Mouse (Mus musculus) neural tube, embryonic 15.5 days (tissue): ENCODE data around the gene Sf3b1. TPM values are rescaled to one million over a fixed set of nuclear protein-coding genes. Genes with fewer than 3 reads are reported as not detected.

ENCODE experiments used
- polyA plus RNA-seq: library from polyadenylated mRNA; unstranded; fragments of >200 nt; fragmentation: Nextera tagmentation; extraction: Ambion mirVana; gene quantifications from 2 replicates; pipeline ENCODE4 v1.2.1, GENCODE M21; 2015

The Sf3b1 gene
- polyA plus RNA-seq, 1 experiment from 2014 or later, result 258 TPM

Other genes with a start within 250 kb of the Sf3b1 start
- gene Ankrd44, start 101.1 kb downstream of the Sf3b1 start, polyA plus RNA-seq, result 21.4 and 23.1 TPM in 2 replicates
- 24.4 and 28.4 TPM in 2 replicates for gene Coq10b, start 25.3 kb upstream of the Sf3b1 start, polyA plus RNA-seq
- 253 and 287 TPM in 2 replicates for gene Hspe1, start 60.7 kb upstream of the Sf3b1 start, polyA plus RNA-seq
- 280 and 346 TPM in 2 replicates for gene Hspd1, start 60.8 kb upstream of the Sf3b1 start, polyA plus RNA-seq
- gene Mob4, start 103.8 kb upstream of the Sf3b1 start, polyA plus RNA-seq, result 168 and 169 TPM in 2 replicates
- 9.7 and 9.9 TPM in 2 replicates for gene Rftn2, start 199.3 kb upstream of the Sf3b1 start, polyA plus RNA-seq
- gene Mars2, start 209.7 kb upstream of the Sf3b1 start, polyA plus RNA-seq, result 2.4 and 2.5 TPM in 2 replicates